Mouse (Mus musculus) NIH3T3 (cell line): ENCODE data around the gene Kpna6.

ENCODE experiments used
- DNase-seq: peaks from one replicate; pipeline ENCODE4 v3.0.0-alpha.2; 2012; ENCODE audit warnings: low read depth

The Kpna6 gene

GRCm38 (mm10) chr4:129618031-129618430 lies 54.5 kb downstream of the Kpna6 start:
- no peak for DNase-seq

GRCm38 (mm10) chr4:129617121-129617641 lies 55.4 kb downstream of the Kpna6 start:
- DNase-seq: no peak

- no peak for DNase-seq
Measured at GRCm38 (mm10) chr4:129616631-129617030, 55.9 kb downstream of the Kpna6 start.

GRCm38 (mm10) chr4:129615801-129616290 lies 56.7 kb downstream of the Kpna6 start:
- DNase-seq: no peak

- peak; percentile 31 for DNase-seq
Measured at GRCm38 (mm10) chr4:129614093-129614492, 58.5 kb downstream of the Kpna6 start, which contains the start of gene Dcdc2b. Dcdc2b (minus strand) TSS chr4:129614257.

- DNase-seq: no peak
Measured at GRCm38 (mm10) chr4:129610472-129610871, 62.1 kb downstream of the Kpna6 start.

GRCm38 (mm10) chr4:129610026-129610425 lies 62.5 kb downstream of the Kpna6 start:
- DNase-seq: no peak

- DNase-seq: no peak
Measured at GRCm38 (mm10) chr4:129609139-129609631, 63.4 kb downstream of the Kpna6 start.

- DNase-seq: peak; percentile 95
Measured at GRCm38 (mm10) chr4:129608426-129609025, 64.0 kb downstream of the Kpna6 start.

- peak; percentile 90 for DNase-seq
Measured at GRCm38 (mm10) chr4:129600233-129601158, 72.1 kb downstream of the Kpna6 start, which contains the start of the genes Eif3i and Tmem234. Eif3i (minus strand) TSS chr4:129600648. Tmem234 (plus strand) TSS chr4:129600668.
